Mouse (Mus musculus) bone marrow macrophage, adult 2 months (primary cell): ENCODE measurements around the gene Lrch3.

Experiments
- CTCF ChIP-seq: IDR thresholded peaks from 2 replicates; pipeline ENCODE4 v1.5.1; 2012; ENCODE audit warnings: low read depth, mild to moderate bottlenecking, low read length, moderate library complexity
- POLR2A ChIP-seq: IDR thresholded peaks from 2 replicates; pipeline ENCODE4 v1.6.1; 2012; ENCODE audit warnings: mild to moderate bottlenecking, low read depth, low read length, borderline replicate concordance

GRCm38 (mm10) chr16:32913212-32913611 is 688 bp upstream of the Lrch3 start:
- TF ChIP-seq CTCF (no peak), POLR2A (no peak)
